Mouse (Mus musculus): ENCODE results near the gene Gse1.

Gse1 gene

DNA sequence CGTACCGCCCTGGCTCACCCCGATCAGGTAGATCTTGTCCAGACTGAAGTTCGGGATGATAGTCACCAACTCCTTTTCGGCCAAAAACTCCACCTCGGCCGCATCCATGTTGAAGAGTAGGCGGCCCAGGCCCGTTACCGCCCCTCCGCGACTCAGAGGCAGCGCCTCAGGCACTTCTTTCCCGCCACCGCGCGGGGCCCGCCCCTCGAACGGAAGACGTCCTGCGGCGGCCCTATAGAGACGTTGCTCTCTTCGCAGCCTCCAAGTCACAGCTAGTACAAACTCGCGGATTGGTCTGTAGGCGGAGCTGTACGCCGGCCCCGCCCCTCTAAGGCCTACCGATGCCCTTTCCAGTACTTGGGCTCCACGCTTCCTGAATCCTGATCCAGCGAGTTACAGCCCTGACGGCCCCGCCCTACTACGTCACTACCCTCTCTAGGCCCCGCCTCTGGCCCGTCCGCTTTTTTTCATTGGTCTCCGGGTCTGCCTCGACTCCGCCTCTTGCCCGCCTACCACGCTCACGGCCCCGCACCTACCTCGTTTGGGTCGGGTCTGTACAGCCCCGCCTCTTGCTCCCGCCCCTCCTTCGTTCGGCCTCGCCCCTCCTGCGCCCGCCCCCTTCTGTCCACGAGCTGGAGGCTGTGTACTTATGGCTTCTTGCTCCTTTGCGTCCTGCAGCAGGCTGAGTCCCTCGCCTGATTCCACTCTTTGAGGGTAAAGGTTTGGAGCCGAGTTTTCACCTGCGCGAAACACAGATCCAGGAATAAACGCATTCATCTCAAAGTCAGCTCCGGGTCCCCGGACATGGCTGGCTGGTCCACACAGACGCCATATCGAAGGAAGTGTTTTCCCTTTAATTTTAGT lies 360.9 kb downstream of the Gse1 start, which contains the start of gene Gins2:
Gene Gins2 (minus strand): TSS at position 397 of the 864 bp plus-strand sequence.
- peak; percentile 100 for DNase-seq

DNA sequence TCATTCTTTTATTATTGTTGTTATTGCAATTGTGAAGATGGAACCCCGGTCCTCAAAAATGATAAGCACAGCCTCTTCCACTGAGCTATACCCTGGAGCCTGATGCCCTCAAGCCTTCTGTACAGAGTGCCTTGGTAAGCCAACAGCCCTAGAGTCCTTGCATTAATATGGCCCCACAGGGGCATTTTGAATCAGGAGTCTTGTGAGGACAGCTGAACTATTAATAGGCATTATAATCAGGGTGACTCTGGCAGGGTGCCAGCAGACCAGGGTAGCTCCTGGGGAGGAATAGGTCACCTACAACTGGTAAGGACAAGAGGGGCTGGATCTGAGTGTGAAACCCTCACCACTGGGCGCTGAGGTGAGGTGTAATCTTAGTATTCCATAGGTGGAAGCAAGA lies 361.7 kb downstream of the Gse1 start:
- DNase-seq: peak; percentile 51

DNA sequence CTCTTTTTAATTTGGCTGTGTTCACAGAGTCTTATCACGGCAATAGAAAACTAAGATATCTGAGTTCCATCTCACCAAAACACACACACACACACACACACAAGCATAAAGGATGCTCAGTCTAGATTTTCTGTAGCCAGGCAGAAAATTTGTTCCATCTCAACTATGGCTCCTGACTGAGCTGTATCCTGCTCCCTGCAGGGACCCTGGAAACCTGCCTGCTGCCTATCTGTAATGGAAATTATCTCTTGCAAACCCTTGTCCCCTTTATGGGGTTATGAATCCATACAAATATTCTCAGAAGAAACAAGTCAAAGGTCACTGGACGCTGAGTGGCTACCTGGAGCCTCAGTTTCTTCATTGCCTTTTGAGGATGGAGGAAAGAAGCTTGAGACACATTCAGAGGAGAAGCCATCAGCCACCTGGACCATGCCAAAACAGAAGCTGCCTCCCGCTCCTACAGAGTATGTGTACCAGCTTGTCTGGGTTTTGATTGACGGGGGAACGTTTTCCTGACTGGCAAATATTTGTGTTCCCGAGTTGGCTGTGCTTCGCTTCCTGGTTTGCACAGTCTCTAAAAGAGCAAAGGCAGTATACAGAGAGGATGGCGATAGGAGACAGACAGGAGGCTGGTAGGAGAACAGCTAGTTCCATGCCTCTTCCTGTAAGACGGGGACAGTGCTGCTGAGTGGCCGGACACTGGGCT lies 363.5 kb downstream of the Gse1 start:
- DNase-seq: no peak

DNA sequence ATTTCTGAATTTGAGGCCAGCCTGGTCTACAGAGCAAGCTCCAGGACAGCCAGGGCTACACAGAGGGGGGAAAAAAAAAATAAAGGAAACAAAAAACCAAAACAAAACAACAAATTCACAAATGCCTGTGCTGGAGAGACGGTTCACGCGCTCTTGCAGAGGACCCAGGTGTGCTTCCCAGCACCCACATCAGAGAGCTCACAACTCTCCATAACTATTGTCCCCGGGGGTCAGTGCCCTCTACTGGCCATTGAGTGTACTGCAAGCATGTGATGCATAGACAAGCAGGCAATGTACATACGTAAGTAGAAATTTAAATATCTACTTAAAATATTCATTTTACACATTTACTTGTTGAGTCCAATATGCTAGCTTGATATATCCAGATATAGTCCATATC lies 366.3 kb downstream of the Gse1 start:
- DNase-seq: no peak

DNA sequence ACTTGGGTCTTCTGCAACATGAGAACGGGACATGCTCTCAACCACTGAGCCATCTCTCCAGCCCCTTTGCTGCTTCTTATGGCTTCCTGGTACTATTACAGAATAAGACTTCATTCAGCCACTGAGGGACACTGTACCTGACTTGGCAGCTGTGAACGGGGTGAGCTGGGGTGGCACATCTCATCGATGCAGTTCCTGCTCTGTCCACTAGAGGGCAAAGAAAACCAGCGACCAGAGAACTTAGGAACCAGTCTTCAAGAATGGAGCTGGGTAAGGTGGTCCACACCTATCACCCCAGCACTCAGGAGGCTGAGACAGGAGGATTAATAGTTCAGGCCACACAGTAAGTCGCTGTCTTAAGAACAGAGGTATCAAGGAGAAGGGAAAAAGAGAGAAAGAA lies 367.7 kb downstream of the Gse1 start:
- DNase-seq: peak; percentile 84

DNA sequence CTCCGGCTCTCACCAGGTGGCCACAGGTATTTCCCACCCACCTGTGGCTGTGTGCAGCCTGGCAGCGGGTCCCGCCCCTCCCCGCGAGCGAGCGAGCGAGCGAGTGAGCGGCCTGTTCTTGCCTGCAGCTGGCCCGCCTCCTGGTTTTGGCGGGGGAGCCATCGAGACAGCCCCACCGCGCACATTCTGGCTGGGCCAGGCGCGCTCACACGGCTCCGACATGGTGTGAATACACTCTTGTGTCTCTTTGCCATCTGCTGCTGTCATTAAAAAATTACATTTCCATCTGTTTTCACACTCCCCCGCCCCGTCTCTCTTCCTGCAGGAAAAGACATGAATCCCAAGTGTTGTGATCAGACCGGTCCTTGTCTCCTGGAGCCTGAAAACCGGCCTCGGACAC lies 370.3 kb downstream of the Gse1 start:
- no peak for DNase-seq

DNA sequence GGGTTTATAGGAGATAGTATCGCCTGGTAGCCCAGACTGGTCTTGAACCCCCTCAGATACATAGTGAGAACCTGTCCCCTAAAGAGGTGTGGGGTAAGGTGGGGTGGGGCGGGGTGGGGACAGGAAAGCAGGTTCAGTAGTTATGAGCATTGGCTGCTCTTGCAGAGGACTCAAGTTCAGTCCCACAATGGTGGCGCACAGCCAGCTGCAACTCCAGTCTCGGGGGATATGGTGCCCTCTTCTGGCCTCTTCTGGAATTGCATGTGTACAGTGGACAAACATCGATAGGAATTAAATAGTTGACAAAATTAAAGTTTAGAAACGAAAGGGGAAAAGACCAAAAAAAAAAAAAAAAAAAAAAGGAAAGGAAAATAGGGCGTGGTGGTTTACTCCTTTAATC lies 371.2 kb downstream of the Gse1 start:
- peak; percentile 81 for DNase-seq

DNA sequence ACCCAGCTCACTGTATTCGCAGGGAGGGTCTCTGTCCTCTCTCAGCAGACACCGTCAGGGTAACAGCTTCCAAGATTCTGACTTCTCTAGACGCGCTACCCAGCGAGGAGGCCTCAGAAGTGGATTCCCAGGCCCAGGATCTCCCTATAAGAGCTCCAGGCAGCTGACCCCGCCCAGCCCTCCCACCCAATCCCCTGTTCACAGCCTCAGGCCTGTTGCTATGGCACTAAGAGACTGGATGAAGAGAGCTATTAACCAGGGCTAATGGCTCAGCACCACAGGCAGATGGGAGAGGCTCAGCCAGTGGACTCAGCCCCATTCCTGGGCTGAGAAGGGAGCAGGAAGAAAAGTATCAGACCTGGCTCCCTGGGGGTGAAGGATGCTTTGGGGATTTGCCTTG lies 374.4 kb downstream of the Gse1 start:
- DNase-seq: peak; percentile 85

DNA sequence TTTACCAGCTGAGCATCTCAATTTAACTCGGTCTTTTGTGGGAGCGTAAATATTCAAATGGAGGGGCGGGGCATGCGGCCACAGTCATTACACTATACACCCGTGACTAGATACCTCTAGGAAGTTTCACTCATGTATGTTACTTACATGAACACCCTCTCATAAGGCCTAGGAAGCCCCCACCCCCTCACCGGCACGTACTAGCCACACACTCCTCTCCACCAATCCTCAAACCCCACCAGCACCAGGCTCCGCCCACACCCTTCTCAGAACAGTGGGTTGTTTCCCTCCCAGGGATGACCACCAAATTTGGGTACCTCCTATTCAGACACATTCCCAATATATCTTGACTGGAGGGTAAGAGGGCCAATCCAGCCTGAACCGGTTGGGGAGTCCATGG lies 379.2 kb downstream of the Gse1 start:
- DNase-seq: no peak

DNA sequence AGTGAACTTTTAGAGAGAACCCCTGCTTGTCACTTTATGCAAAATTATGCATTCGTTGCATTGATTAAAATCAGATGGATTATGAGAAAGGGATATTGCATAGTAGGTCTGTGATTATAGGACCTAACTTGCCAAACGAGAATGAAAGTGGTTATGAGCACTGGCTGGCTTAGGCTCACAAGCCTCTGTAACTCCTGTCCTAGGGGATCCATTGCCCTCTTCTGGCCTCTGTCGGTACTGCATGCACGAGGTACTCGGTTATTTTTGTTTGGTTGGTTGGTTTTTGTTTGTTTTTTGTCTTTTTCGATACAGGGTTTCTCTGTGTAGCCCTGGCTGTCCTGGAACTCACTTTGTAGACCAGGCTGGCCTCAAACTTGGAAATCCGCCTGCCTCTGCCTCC lies 379.6 kb downstream of the Gse1 start:
- peak; percentile 79 for DNase-seq

DNA sequence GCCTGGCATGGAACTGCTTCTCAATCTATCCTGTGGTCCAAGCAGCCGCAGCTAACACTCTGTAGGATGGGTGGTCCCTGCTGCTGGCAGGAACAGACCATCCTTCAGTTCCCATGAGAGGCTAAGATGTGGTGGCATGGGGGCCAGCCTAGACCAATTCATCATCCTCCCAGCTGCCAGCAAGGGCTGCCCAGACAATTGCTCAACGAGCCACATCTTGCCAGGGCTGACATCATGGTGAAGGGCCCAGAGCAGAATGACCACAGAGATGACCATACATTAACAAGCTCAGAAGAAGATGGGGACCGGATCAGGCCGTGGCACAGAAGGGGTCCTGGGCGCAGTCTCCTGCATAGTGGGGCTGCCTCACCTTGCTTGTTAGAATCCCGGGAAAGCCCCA lies 382.6 kb downstream of the Gse1 start:
- no peak for DNase-seq

DNA sequence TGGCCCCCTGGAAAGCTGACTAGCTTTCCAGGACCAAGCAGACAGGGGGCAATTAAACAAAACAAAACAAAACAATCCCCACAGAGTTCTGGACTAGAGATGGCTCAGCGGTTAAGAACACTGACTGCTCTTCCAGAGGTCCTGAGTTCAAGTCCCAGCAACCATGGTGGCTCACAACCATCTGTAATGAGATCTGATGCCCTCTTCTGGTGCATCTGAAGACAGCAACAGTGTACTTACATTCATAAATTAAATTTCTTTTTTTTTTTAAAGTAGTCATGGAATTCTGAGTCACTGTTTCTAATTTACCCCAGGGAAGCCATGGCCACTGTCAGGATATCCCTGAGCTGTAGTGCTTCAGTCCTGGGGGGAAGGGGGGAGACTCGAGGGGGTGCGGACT lies 386.2 kb downstream of the Gse1 start:
- no peak for DNase-seq

DNA sequence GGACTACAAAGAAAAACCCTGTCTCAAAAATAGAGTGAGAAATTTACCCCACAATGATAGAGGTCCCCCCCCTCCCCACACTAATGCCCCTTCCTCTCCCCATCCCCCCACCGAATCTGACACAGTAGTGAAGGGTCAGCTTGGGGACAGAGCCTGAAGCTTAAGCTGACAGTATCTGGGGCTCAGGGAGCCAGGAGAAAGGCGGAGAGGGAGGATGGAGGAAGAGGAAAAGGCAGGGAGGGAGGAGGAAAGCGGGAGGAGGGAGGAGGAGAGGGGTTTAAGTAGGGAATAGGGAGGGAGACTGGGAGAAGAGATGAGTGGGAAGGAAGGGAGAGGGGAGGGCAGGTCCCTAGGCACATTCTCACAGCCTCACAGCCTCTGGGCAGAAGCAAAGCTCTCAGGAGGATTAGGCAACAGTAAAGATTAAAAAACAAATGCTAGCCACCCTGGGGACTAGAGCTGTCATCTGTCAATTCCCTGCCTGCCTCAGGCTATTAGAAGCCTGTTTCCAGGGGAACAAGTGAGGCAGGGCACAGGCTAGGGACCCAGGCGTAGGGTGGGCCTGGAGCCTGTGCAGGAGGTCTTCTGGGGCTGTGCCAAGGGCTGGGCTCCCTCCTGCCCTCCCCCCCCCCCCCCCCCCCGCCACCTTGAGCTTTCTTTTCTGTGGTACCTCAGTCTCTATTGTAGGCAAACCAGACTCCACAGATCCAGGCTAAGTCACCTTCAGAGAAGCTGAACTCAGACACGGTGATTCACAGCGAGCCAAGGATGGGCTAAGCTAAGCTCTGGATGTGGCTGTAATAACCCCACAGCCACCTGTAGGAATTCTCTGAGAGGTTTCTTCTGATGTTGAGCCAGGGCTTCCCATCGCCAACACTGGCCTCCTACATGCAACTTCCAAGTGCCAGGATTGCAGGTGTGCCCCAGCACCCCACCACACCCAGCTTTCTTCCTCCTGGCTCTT lies 388.7 kb downstream of the Gse1 start:
- peak; percentile 89 for DNase-seq

DNA sequence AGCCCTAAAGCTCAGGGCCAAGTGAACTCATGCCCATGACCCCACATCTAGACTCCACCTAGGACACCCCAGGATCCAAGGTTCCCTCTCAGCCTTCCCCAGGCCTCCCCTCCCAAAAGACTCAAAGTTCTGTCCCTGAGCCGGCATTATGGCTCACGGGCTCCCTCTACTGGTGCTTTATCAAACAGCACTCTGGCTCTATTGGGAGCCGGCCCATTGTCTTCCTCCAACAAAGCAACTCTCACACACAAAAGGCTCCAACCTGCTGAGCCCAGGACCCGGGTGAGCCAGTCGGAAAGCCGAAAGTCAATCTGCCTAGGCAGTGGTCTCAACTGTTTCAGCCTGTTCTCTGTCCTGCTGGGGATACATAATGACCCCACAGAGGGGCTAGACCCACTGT lies 389.9 kb downstream of the Gse1 start:
- peak; percentile 91 for DNase-seq

DNA sequence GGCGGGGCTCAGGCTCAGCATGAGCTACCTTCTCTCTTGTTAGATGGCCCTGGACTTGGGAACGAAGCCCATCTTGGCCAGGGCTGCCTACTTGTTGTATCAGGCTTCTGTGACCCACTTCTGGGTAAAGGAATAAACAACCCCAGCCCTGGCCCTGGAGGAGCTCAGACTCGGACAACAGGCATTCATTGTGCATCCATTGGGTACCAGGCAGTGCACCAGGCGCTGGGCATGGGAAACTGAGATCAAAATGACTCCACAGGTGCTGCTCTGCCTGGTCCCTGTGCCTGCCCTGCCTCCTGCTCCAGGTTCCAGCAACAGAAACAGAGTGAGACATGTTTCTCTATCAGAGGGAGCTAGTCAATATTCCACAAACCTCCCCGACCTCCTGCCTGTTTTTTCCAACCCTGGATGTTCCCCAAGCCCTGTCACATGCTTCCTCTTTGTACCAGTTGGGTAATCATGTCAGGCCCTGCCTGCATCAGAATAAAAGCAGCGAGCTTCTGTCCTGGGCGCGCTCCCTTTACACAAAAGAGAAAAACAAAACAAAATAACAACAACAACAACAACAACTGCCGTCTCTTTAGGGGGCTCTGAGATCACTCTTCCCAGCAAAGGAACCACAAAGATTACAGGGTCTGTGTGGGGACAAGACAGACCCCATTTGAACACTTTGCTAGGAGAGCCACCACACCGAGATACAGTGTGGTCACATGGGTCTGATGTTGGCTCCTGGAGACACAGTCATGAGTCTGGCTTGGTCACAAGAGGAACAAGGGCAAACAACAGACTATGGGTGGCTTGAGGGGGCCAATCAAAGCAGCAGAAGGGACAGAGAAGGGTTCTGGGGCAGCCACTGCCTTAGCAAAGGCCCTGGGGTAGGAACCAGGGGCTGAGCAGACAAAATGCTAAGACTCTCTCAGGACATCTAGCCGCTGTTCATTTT lies 391.3 kb downstream of the Gse1 start:
- DNase-seq: peak; percentile 45

DNA sequence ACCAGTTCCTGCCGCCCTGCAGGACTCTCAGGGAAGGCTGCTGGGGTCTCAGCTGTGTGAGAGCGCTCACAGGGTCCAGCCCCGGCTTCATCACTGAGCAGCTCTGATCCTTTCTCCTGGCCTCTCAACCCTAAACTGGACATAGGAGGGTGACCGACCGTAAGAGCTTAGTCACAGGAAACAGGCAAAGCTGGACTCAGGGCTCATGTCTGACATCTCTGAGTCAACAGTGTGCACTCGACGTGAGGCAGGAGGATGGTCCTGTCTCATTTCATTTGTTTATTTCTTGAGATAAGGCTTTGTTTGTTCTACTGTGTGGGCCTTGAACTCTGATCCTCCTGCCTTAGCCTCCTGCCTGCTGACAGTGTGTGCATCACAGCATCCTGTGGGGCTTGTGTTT lies 392.2 kb downstream of the Gse1 start:
- DNase-seq: no peak

DNA sequence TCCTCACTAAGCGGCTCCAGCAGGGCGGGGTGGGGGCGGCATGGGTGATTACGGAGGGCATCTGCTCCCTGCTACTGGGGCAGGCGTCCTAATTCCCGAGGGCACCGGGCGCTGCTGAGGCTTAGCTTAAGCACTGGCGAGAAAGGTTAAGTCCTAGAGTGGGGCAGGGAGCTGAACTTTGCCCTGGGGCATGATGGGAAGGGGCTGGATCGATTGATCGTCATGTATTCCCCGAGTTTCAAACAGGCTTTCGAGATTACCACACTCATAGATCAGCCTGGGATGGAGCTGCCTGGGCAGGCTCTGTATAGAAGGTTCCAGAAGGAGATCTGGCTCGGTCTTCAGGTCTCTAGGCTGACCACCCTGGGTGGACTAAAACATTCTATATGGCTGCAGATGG lies 393.9 kb downstream of the Gse1 start:
- DNase-seq: peak; percentile 75

DNA sequence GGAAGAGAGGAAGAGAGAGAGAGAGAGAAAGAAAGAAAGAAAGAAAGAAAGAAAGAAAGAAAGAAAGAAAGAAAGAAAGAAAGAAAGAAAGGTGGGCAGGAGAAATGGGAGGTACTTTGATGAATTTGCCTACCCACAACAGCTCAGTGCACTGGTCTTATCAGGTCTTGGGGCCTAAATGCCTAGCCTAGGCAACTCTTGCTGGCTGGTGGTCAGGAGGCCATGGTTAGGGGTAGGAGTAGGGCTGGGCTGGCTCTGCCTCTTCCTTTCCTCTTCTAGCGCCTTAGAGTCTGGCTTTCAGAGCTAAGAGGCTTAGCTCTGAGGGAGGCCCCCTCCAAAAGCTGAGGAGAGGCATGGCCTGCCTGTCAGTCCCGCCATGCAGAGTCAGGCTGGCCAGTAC lies 395.4 kb downstream of the Gse1 start:
- DNase-seq: peak; percentile 55

DNA sequence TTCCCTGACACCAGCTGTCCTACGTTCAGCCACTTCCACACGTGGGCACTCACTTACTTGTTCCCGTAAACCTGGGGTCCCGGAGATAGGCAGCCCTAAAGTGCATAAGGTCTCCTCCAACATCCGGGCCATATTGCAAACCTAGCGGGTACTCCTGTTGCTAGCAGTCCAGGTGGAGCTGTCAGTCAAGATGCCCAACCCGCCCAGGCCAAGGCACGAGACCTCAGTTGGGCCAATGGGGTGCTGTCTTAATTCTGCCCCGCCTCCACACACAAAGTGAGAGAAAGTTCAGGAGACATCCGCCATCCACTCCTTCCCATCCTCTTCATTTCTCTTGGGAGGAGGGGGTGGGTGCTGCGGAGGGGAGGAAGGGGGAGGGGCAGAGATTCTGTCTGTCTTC lies 398.2 kb downstream of the Gse1 start:
- DNase-seq: no peak

DNA sequence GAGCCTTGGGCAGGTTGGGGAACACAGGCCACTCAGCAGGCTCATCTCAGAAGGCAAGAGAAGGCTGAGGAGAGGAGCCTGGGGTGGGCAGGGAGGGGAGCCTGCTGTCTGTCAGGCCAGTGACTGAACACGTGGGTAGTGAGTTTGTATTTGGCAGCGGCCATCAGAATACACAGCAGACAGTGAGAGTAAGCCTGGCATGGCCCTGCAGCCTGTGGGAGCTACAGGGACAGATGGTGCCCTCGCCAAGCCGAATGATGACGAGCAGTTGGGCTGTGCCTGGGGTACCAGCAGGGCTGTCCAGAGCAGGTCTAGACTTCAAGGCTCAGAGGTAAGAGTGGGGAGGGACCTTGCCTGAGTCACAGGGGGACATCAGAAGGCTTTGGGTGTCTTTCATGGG lies 399.0 kb downstream of the Gse1 start:
- no peak for DNase-seq

DNA sequence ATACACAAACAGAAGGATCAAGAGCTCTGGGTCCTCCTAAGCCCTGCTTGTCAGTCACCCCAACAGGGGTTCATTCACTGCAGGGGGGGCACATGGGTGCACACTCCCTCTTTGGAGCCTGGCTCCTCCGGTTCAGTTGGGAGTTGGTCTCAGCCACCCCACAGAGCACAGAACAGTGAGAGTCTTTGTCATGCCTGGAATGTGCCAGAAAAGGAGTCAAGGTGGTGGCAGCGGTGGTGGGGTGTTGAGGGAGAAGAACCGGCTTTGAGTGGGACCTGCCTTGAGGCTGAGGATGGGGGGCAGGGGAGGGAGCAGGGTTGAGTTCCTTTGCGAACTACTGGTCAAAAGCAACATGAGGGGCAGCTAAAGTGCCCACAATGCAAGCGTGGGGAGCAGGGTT lies 401.8 kb downstream of the Gse1 start:
- DNase-seq: no peak

DNA sequence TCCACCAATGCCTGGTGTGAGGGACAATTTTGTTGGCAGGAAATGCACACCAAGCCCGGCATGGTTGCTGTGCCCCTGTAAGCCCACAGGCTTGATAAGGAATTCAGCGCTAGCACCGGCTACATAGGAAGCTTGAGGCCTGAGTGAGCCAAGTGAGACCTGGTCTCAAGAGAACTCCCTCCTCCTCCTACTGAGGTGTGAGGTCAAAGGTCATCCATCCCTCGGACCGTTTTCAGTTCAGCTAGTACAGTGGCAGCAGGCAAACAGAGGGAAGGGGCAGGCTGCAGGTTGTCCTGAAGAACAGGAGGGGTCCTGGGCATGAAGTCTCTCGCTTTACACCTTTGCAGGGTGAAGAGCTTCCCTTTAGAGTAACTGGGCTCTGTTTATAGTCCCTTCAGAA lies 402.6 kb downstream of the Gse1 start:
- no peak for DNase-seq

Measured in retina, postnatal 1 day (tissue).